Mouse (Mus musculus): ENCODE measurements around the gene Dnase1.

- TF ChIP-seq CTCF (IDR thresholded peaks at IDR 0.05; ENCODE audit: low read depth): no peak
- TF ChIP-seq EP300 (IDR thresholded peaks at IDR 0.05; ENCODE audit: low read depth): no peak
Observed at GRCm38 (mm10) chr16:4079656-4080055, 42.9 kb downstream of the Dnase1 start.
